Mouse (Mus musculus): ENCODE measurements around the gene Sox13. TPM values are rescaled to one million over a fixed set of nuclear protein-coding genes. Genes with fewer than 3 reads are reported as not detected.

Sox13 gene
- 14.2 and 14.8 TPM in 2 replicates for polyA plus RNA-seq (2016; fragmentation: Nextera tagmentation; extraction: Ambion mirVana)

DNA sequence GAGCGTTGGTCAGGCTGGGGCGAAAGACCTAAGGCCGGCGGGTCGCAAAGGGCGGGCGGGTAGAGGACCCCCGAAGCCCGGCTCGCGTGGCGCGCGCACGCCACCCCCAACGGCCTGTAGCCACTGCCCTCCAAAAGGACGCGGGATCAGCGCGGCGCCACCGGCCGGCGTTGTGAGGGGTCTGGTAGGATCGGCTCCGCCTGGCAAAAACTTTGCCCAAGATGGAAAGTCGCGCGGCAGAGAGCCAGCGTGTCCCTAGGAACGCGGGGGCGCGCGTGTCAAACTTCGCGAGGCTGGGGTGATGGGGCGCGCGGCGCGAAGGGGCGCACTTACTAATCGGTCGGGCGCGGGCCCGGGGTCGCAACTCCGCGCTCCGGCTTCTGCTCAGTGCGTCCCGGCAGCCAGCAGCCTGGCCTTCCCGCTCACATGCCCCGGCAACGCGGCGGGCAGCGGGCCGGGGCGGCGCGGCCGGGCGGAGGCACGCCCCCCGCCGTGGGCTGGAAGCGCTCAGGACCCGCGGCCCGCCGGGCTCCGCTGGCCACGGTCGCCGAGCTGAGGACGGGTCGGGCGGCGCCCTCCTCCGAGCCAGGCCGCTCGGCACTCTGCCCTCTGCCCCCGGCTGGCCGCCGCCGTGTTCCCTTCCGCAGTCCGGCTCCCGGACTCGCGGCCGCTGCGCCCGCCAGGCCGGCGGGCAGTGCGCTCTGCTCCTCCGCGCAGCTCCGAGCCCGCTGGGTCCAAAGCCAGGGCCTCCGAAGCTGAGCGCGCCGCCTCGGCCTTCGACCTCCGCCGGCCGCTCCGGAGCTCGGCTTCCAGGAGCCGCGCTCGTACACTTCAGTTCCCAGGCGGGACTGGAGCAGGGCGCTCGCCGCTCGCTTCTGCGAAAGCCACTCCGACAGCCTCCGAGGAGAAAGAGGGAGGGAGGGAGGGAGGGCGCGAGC lies at the start of gene Sox13:
Gene Sox13, minus strand, starts transcription at position 835 of the 938 bp plus-strand sequence.
- Histone ChIP-seq H3K27me3 (replicated peaks) (no peaks in the 10 kb centered on the region), H3K9ac (peak within 1 kb of the TSS; percentile 92), H3K4me2 (replicated peaks) (peak within 1 kb of the TSS; percentile 98), H3K4me3 (peak within 1 kb of the TSS; percentile 80), H3K36me3 (no peaks in the 10 kb centered on the region), H3K4me1 (peaks cover 27% of the 10 kb centered on the region), H3K27ac (peak within 1 kb of the TSS; percentile 65; the same call in 1 of the 2 replicates), H3K9me3 (no peaks in the 10 kb centered on the region)
- ATAC-seq (ENCODE audit: low FRiP score, low read depth), result peak; percentile 74
- WGBS, result under 1% methylated on average over 119 of the region's 128 CpGs

DNA sequence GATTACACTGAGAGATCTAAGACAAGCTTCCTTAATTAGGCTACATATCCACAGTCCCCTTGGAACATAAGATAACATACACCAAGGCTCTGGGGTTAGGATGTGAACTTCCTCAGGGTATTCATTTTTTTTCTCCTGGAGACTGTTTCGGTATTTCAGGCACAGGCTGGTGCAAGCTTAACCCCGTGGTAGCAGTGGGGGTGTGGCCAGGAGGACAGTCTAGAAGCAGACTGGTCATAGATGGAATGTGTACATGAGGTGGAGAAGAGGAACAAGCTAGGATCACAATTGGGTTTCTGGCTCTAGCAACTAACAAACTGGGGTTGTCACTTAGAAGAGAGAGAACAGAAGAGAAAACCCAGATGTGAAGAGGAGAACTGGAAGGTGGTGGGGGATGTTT lies 47.4 kb upstream of the Sox13 start:
- WGBS, result 47% methylated on average over 2 of the region's 2 CpGs
- H3K9me3 ChIP-seq, result no peaks in the 10 kb centered on the region
- no peak overlapping the region for H3K4me2 ChIP-seq (replicated peaks)
- H3K9ac ChIP-seq, result no peak overlapping the region
- ATAC-seq (ENCODE audit: low FRiP score, low read depth), result no peak
- H3K27ac ChIP-seq, result no peak overlapping the region
- no peaks in the 10 kb centered on the region for H3K4me1 ChIP-seq
- H3K27me3 ChIP-seq (replicated peaks), result no peaks in the 10 kb centered on the region; the same call in 1 of the 2 replicates
- no peak overlapping the region for H3K4me3 ChIP-seq
- no peaks in the 10 kb centered on the region for H3K36me3 ChIP-seq

DNA sequence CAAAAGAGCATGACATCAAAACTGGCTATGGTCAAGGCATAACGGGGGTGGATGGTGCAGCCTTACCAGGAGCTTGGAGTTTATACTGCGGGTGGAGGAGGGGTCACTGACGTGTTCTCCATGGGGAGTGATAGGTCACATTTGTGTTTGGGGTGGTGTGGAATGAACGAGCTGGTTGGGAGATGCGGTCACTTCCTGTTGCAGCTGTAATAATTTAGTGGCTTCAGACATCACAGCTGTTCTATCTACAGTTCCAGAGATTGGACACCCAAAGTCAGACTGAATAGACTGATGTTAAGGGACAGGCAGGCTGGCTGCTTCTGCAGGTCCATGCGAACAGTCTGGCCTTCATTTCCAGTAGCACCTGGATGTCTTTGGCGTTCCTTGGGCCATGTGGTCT lies 46.9 kb upstream of the Sox13 start:
- WGBS, result 66% methylated on average over 7 of the region's 7 CpGs

DNA sequence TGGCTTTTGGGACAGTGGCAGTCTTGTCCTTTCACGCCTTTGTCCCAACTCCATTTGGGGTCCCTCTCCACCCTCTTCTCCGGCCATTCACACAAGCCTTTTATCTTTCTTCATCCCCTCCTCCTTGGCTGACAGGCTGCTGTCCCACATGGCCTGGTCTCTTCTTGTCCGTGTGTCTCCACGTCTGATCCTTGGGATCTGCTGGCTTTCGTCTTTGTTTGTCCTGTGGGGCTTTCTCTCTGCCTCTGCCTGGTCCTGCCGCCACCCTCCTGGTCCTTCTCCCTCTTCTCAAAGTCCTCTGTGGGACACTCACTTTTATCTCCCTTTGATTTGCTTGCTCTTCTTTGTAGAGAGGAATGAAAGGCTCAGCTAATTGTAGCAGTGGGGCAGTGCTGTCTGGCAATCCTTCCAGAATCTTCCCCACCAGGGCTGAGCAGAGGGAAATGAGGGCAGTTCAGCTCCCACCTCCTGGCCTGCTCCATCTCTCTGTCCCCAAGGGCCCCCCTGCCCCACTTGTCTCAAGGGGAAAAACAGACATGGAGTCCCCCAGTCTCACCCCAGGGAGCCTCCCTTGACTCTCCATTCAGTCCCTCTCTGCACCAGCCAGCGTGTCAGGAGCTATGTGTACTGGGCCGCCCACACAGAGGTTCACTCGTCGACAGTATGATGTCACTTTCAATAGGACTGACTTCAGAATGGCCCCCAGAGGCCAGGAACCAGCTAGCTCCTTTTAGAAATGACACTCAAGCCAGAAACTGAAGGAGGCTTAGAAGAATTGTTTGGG lies 46.3 kb upstream of the Sox13 start:
- WGBS, result 19% methylated on average over 10 of the region's 10 CpGs
- H3K9ac ChIP-seq, result no peak overlapping the region
- no peaks in the 10 kb centered on the region for H3K4me1 ChIP-seq
- no peak overlapping the region for H3K4me2 ChIP-seq (replicated peaks)
- no peak overlapping the region for H3K27ac ChIP-seq
- H3K36me3 ChIP-seq, result no peaks in the 10 kb centered on the region
- H3K9me3 ChIP-seq, result no peaks in the 10 kb centered on the region
- no peaks in the 10 kb centered on the region; the same call in 1 of the 2 replicates for H3K27me3 ChIP-seq (replicated peaks)
- H3K4me3 ChIP-seq, result no peak overlapping the region
- ATAC-seq (ENCODE audit: low FRiP score, low read depth), result no peak

More for the DNA sequence above, 46.9 kb upstream of the Sox13 start:
- no peak for ATAC-seq (ENCODE audit: low FRiP score, low read depth)
- Histone ChIP-seq H3K27me3 (replicated peaks) (no peaks in the 10 kb centered on the region; the same call in 1 of the 2 replicates), H3K9ac (no peak overlapping the region), H3K4me2 (replicated peaks) (no peak overlapping the region), H3K9me3 (no peaks in the 10 kb centered on the region), H3K4me1 (no peaks in the 10 kb centered on the region), H3K4me3 (no peak overlapping the region), H3K36me3 (no peaks in the 10 kb centered on the region), H3K27ac (no peak overlapping the region)

DNA sequence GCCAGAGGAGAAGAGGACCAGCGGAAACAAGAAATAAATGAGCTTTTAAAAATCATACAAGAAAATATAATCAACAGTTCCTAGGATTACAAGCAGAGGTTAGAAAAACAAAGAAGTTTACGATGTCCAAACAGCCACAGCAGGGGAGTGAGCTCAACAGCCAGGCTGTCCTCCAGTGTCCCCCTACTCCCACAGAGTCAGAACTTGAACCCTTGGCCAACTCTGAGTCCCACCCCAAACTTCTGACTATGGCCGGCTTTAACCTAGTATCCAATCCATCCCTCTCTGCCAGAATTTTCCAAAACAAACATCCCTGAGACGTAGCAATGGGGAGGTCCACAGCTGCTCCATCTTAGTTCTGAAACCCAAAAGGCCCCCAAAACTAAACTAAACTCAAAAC lies 45.0 kb upstream of the Sox13 start:
- Histone ChIP-seq H3K27ac (no peak overlapping the region), H3K4me2 (replicated peaks) (no peak overlapping the region), H3K4me1 (no peaks in the 10 kb centered on the region), H3K9ac (no peak overlapping the region), H3K36me3 (no peaks in the 10 kb centered on the region), H3K4me3 (no peak overlapping the region), H3K9me3 (no peaks in the 10 kb centered on the region), H3K27me3 (replicated peaks) (no peaks in the 10 kb centered on the region; the same call in 1 of the 2 replicates)
- WGBS, result 71% methylated on average over 4 of the region's 4 CpGs
- no peak for ATAC-seq (ENCODE audit: low FRiP score, low read depth)

DNA sequence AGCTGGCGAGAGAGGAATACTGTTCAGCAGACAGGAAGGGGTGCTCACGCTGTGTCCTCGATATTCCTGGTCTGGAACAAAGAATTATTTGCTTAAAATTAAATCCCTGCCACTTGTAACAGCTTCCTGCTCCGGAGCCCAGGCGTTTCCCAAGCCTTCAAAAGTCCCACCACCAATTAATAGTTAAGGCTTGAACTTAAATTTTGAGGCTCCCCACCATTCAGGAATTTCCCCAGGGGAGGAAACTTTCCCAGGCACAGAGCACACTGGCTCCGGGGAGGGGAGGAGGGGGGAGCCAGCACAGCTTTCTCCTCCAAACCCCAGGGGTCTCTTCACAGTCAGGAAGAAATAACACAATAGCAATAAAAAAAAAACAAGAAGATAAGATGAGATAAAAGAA lies 44.6 kb upstream of the Sox13 start:
- no peak for ATAC-seq (ENCODE audit: low FRiP score, low read depth)
- Histone ChIP-seq H3K4me1 (no peaks in the 10 kb centered on the region), H3K27me3 (replicated peaks) (no peaks in the 10 kb centered on the region; the same call in 1 of the 2 replicates), H3K36me3 (no peaks in the 10 kb centered on the region), H3K9me3 (no peaks in the 10 kb centered on the region), H3K4me2 (replicated peaks) (no peak overlapping the region), H3K27ac (no peak overlapping the region), H3K9ac (no peak overlapping the region), H3K4me3 (no peak overlapping the region)
- 23% methylated on average over 6 of the region's 6 CpGs for WGBS

DNA sequence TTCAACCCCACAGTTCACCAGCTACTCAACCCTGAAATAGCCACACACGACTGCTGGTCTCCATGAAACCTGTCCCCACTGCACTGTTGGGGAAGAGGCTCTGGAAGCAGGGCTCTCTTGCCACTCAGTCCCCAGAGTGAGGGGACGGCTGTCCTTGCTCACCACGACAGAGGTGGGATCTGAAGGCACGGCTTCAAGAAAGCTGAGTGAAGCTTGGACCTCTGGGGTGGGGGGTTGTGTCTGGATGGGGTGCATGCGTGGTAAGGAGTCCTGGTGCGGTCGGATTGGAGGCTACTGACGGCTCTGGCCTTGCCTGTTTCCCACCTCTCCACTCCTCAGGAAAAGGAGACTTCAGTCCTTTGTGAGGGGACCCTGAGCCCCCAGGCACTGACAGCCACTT lies 43.7 kb upstream of the Sox13 start:
- no peak overlapping the region for H3K27ac ChIP-seq
- H3K4me2 ChIP-seq (replicated peaks), result no peak overlapping the region
- no peak overlapping the region for H3K4me3 ChIP-seq
- no peaks in the 10 kb centered on the region for H3K9me3 ChIP-seq
- WGBS, result 72% methylated on average over 8 of the region's 8 CpGs
- H3K9ac ChIP-seq, result no peak overlapping the region
- H3K4me1 ChIP-seq, result no peaks in the 10 kb centered on the region
- H3K27me3 ChIP-seq (replicated peaks), result no peaks in the 10 kb centered on the region; the same call in 1 of the 2 replicates
- H3K36me3 ChIP-seq, result no peaks in the 10 kb centered on the region
- no peak for ATAC-seq (ENCODE audit: low FRiP score, low read depth)

DNA sequence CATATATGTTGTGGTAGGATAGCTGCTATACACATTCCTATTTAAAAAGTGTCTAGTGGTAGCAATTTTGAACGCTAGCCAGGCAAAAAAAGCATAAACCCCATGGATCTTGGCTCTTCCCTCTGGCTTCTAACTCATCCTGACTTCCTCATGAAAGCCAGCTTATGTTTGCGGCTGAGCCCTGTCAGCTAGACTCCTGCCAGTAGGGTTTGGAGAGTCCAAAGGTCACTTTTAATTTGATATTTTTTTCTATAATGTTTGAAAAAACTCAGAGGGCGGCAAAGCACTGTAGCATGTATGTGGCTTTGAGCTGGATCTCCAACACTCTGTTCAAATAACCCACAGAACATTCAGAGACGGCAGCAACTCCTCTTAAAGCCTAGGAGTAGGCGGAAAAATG lies 39.0 kb upstream of the Sox13 start:
- Histone ChIP-seq H3K4me2 (replicated peaks) (no peak overlapping the region), H3K4me3 (no peak overlapping the region), H3K4me1 (no peaks in the 10 kb centered on the region), H3K9ac (no peak overlapping the region), H3K36me3 (no peaks in the 10 kb centered on the region), H3K27ac (no peak overlapping the region), H3K9me3 (no peaks in the 10 kb centered on the region), H3K27me3 (replicated peaks) (no peaks in the 10 kb centered on the region)
- 92% methylated on average over 5 of the region's 5 CpGs for WGBS
- ATAC-seq (ENCODE audit: low FRiP score, low read depth), result no peak

DNA sequence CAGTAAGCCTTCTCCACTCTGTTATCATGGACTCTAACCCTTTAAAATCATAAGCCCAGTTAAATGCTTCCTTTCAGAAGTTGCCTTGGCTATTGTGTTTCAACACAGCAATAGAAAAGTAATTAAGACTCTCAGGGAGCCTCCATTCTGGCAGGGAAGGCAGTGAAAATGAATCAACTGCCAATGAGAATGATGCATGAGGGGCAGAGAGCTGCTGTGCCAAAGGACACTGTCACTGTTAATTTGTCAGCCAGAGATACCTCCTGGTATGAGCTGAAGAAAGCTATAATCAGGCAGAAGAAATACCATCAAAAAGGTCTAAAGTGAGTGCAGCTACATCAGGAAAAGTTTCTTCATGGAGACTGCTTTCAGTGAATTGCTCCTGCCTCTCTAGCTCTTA lies 36.8 kb upstream of the Sox13 start:
- Histone ChIP-seq H3K9me3 (no peaks in the 10 kb centered on the region), H3K4me3 (no peak overlapping the region), H3K27me3 (replicated peaks) (no peaks in the 10 kb centered on the region), H3K27ac (no peak overlapping the region), H3K4me2 (replicated peaks) (no peak overlapping the region), H3K9ac (no peak overlapping the region), H3K36me3 (no peaks in the 10 kb centered on the region), H3K4me1 (no peaks in the 10 kb centered on the region)
- no peak for ATAC-seq (ENCODE audit: low FRiP score, low read depth)

DNA sequence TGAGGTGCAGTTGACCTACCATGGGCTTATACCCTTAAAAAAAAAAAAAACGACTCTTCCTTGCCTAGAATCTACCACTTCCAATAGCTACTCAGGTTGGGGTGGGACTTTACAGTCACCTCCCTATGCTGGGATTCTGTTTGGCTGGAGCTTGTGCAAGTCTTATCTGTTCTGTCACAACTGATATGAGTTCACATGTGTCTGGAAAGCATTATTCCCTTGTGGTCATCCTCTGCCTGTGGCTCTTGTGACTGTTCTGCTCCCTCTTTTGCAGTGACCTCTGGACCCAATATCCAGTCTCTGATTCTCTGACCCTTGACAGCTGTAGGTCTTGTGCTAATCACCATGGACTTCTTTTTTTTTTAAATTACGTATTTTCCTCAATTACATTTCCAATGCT lies 31.9 kb upstream of the Sox13 start:
- Histone ChIP-seq H3K4me2 (replicated peaks) (no peak overlapping the region), H3K9ac (no peak overlapping the region), H3K36me3 (no peaks in the 10 kb centered on the region), H3K4me3 (no peak overlapping the region), H3K4me1 (peaks cover 6% of the 10 kb centered on the region; the same call in 1 of the 2 replicates), H3K9me3 (no peaks in the 10 kb centered on the region), H3K27ac (no peak overlapping the region), H3K27me3 (replicated peaks) (no peaks in the 10 kb centered on the region; the same call in 1 of the 2 replicates)
- ATAC-seq (ENCODE audit: low FRiP score, low read depth), result no peak
- 75% methylated on average over 2 of the region's 2 CpGs for WGBS

DNA sequence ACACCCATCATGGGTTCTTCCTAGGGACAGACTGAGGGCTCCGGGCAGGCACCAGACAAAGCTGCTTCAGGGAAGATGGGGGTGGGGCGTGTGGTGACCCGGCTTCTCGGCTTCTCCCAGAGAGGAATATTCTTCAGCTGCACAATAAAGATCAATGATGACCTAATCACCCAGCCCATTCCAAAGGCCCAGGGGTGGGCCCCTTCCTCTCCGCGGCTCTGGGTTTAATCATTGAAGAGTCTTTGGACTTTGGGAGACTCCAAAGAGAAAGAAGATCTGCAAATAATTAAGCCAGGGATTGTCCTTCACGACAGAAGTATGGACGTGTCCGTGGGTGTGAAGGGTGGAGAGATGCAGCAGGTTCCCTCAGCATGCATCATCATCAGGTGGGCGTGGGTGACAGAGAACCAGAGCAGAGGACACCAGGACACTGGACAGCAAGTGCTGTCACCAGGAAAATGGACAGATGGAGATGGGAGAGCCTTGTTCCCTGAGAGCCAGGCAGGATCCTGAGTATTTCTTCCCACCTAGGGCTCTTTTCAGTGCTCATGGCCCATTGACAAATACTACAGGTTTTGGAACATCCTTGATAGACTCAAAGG lies 28.5 kb upstream of the Sox13 start:
- no peak overlapping the region for H3K4me2 ChIP-seq (replicated peaks)
- H3K9me3 ChIP-seq, result no peaks in the 10 kb centered on the region
- peaks cover 13% of the 10 kb centered on the region for H3K4me1 ChIP-seq
- H3K36me3 ChIP-seq, result no peaks in the 10 kb centered on the region
- H3K9ac ChIP-seq, result no peak overlapping the region
- no peak for ATAC-seq (ENCODE audit: low FRiP score, low read depth)
- no peaks in the 10 kb centered on the region; the same call in 1 of the 2 replicates for H3K27me3 ChIP-seq (replicated peaks)
- 18% methylated on average over 10 of the region's 10 CpGs for WGBS
- H3K4me3 ChIP-seq, result no peak overlapping the region
- H3K27ac ChIP-seq, result no peak overlapping the region

Data from neural tube, embryonic 12.5 days (tissue).